Mouse (Mus musculus): ENCODE measurements around the gene Flnb. TPM values are rescaled to one million over a fixed set of nuclear protein-coding genes. Genes with fewer than 3 reads are reported as not detected.

Flnb gene
- polyA plus RNA-seq, 1 experiment from 2014 or later, result 13.1 TPM

DNA sequence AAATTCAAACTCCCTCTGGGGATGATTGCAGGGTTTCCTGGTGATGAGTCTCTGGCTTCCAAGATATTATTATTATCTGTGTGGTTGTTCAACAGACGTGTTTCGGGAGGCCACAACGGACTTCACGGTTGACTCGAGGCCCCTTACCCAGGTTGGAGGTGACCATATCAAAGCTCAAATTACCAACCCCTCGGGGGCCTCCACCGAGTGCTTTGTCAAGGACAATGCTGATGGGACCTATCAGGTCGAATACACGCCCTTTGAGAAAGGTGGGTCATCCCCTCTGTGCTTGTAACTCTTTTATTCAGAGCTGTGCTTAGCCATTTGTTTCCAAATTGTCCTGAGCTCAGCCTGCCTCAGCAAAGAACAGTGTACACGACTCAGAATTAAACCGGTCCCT, 89.3 kb downstream of the Flnb start:
- 84% methylated on average over 11 of the region's 11 CpGs for WGBS (ENCODE audit: insufficient replicate concordance)

GRCm38 (mm10) chr14:7909472-7909871, 91.7 kb downstream of the Flnb start:
- Histone ChIP-seq H3K27ac (ENCODE audit: low read depth, low read length) (no peak overlapping the region), H3K4me3 (ENCODE audit: low read depth, low read length) (no peak overlapping the region), H3K9ac (ENCODE audit: low read depth, low read length) (no peak overlapping the region), H3K27me3 (ENCODE audit: control insufficient read depth, insufficient read depth, low read length) (no peaks in the 10 kb centered on the region), H3K4me1 (ENCODE audit: control insufficient read depth, insufficient read depth, low read length) (no peaks in the 10 kb centered on the region), H3K9me3 (replicated peaks; ENCODE audit: control insufficient read depth, low read length) (no peaks in the 10 kb centered on the region), H3K36me3 (ENCODE audit: control insufficient read depth, insufficient read depth, low read length) (peaks cover 14% of the 10 kb centered on the region; the same call in 1 of the 2 replicates), H3K4me2 (no peak overlapping the region)
- ATAC-seq (replicated peaks; ENCODE audit: insufficient number of reproducible peaks, low FRiP score, low TSS enrichment), result no peak
- WGBS (ENCODE audit: insufficient replicate concordance), result 56% methylated on average over 10 of the region's 10 CpGs

More for the DNA sequence above, 89.3 kb downstream of the Flnb start:
- no peak for ATAC-seq (replicated peaks; ENCODE audit: insufficient number of reproducible peaks, low FRiP score, low TSS enrichment)
- Histone ChIP-seq H3K9me3 (replicated peaks; ENCODE audit: control insufficient read depth, low read length) (no peaks in the 10 kb centered on the region), H3K9ac (ENCODE audit: low read depth, low read length) (no peak overlapping the region), H3K36me3 (ENCODE audit: control insufficient read depth, insufficient read depth, low read length) (peaks cover 11% of the 10 kb centered on the region; the same call in 1 of the 2 replicates), H3K27me3 (ENCODE audit: control insufficient read depth, insufficient read depth, low read length) (no peaks in the 10 kb centered on the region), H3K4me1 (ENCODE audit: control insufficient read depth, insufficient read depth, low read length) (no peaks in the 10 kb centered on the region), H3K4me3 (ENCODE audit: low read depth, low read length) (no peak overlapping the region), H3K4me2 (no peak overlapping the region), H3K27ac (ENCODE audit: low read depth, low read length) (no peak overlapping the region)

DNA sequence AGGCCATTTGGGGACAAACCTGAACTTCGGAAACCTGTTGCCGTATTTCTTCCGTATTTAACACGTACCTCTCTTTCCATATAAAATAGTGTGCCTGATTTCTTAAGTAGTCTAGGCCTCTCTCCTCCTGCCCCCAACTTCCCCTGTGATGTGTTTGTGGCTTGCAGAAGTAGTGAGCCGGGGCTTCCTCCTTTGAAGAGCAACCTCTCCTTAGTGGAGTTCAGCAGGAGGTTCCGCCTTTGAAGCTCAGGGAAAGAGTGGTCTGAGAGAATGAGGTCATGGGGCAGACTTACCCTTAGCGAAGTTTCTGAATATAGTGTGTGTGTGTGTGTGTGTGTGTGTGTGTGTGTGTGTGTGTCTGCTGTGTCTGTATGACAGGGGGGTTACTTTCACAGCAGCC, 96.1 kb downstream of the Flnb start:
- Histone ChIP-seq H3K27me3 (ENCODE audit: control insufficient read depth, insufficient read depth, low read length) (no peaks in the 10 kb centered on the region), H3K4me1 (ENCODE audit: control insufficient read depth, insufficient read depth, low read length) (no peaks in the 10 kb centered on the region), H3K9me3 (replicated peaks; ENCODE audit: control insufficient read depth, low read length) (no peaks in the 10 kb centered on the region), H3K9ac (ENCODE audit: low read depth, low read length) (no peak overlapping the region), H3K27ac (ENCODE audit: low read depth, low read length) (no peak overlapping the region), H3K4me2 (no peak overlapping the region), H3K4me3 (ENCODE audit: low read depth, low read length) (no peak overlapping the region), H3K36me3 (ENCODE audit: control insufficient read depth, insufficient read depth, low read length) (peaks cover 17% of the 10 kb centered on the region)
- 66% methylated on average over 7 of the region's 7 CpGs for WGBS (ENCODE audit: insufficient replicate concordance)
- no peak for ATAC-seq (replicated peaks; ENCODE audit: insufficient number of reproducible peaks, low FRiP score, low TSS enrichment)

DNA sequence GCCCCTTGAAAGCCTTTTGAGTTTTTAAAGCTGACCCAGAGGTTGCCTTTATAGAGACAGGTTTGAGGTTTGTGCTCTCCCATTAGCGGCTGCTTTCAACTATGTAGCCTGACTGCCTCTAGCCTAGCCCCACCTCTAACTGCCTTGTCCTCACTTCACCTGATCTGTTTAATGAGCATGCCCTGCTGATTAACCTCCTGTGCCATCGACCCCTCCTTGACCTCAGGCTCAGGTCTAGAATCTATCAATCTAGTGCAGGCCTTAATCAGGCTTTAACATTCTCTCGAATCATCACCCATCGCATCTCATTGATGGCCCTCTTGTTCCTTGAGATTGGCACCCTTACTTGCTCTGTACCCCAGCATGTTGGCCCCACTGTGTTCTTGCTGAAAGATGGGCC, 96.7 kb downstream of the Flnb start:
- Histone ChIP-seq H3K27me3 (ENCODE audit: control insufficient read depth, insufficient read depth, low read length) (no peaks in the 10 kb centered on the region), H3K4me1 (ENCODE audit: control insufficient read depth, insufficient read depth, low read length) (no peaks in the 10 kb centered on the region), H3K4me2 (no peak overlapping the region), H3K27ac (ENCODE audit: low read depth, low read length) (no peak overlapping the region), H3K9me3 (replicated peaks; ENCODE audit: control insufficient read depth, low read length) (no peaks in the 10 kb centered on the region), H3K36me3 (ENCODE audit: control insufficient read depth, insufficient read depth, low read length) (peaks cover 15% of the 10 kb centered on the region), H3K9ac (ENCODE audit: low read depth, low read length) (no peak overlapping the region), H3K4me3 (ENCODE audit: low read depth, low read length) (no peak overlapping the region)
- ATAC-seq (replicated peaks; ENCODE audit: insufficient number of reproducible peaks, low FRiP score, low TSS enrichment), result no peak
- 79% methylated on average over 4 of the region's 4 CpGs for WGBS (ENCODE audit: insufficient replicate concordance)

- Histone ChIP-seq H3K4me2 (no peak overlapping the region), H3K27me3 (ENCODE audit: control insufficient read depth, insufficient read depth, low read length) (no peaks in the 10 kb centered on the region), H3K4me1 (ENCODE audit: control insufficient read depth, insufficient read depth, low read length) (no peaks in the 10 kb centered on the region), H3K27ac (ENCODE audit: low read depth, low read length) (no peak overlapping the region), H3K36me3 (ENCODE audit: control insufficient read depth, insufficient read depth, low read length) (peaks cover 23% of the 10 kb centered on the region), H3K9me3 (replicated peaks; ENCODE audit: control insufficient read depth, low read length) (no peaks in the 10 kb centered on the region), H3K4me3 (ENCODE audit: low read depth, low read length) (no peak overlapping the region), H3K9ac (ENCODE audit: low read depth, low read length) (no peak overlapping the region)
- 84% methylated on average over 6 of the region's 6 CpGs for WGBS (ENCODE audit: insufficient replicate concordance)
- no peak for ATAC-seq (replicated peaks; ENCODE audit: insufficient number of reproducible peaks, low FRiP score, low TSS enrichment)
Measured at GRCm38 (mm10) chr14:7918150-7918991, 100.6 kb downstream of the Flnb start.

GRCm38 (mm10) chr14:7919309-7919708, 101.6 kb downstream of the Flnb start:
- 81% methylated on average over 5 of the region's 5 CpGs for WGBS (ENCODE audit: insufficient replicate concordance)
- H3K9me3 ChIP-seq (replicated peaks; ENCODE audit: control insufficient read depth, low read length), result no peaks in the 10 kb centered on the region
- H3K36me3 ChIP-seq (ENCODE audit: control insufficient read depth, insufficient read depth, low read length), result peaks cover 27% of the 10 kb centered on the region

GRCm38 (mm10) chr14:7919921-7920320, 102.2 kb downstream of the Flnb start:
- no peak overlapping the region for H3K9ac ChIP-seq (ENCODE audit: low read depth, low read length)
- H3K27me3 ChIP-seq (ENCODE audit: control insufficient read depth, insufficient read depth, low read length), result no peaks in the 10 kb centered on the region
- no peak for ATAC-seq (replicated peaks; ENCODE audit: insufficient number of reproducible peaks, low FRiP score, low TSS enrichment)
- peaks cover 28% of the 10 kb centered on the region for H3K36me3 ChIP-seq (ENCODE audit: control insufficient read depth, insufficient read depth, low read length)
- H3K4me1 ChIP-seq (ENCODE audit: control insufficient read depth, insufficient read depth, low read length), result no peaks in the 10 kb centered on the region
- H3K4me3 ChIP-seq (ENCODE audit: low read depth, low read length), result no peak overlapping the region
- no peak overlapping the region for H3K27ac ChIP-seq (ENCODE audit: low read depth, low read length)
- no peaks in the 10 kb centered on the region for H3K9me3 ChIP-seq (replicated peaks; ENCODE audit: control insufficient read depth, low read length)
- no peak overlapping the region for H3K4me2 ChIP-seq
- WGBS (ENCODE audit: insufficient replicate concordance), result 71% methylated on average over 4 of the region's 4 CpGs

More at GRCm38 (mm10) chr14:7919309-7919708, 101.6 kb downstream of the Flnb start:
- H3K27ac ChIP-seq (ENCODE audit: low read depth, low read length), result no peak overlapping the region
- H3K27me3 ChIP-seq (ENCODE audit: control insufficient read depth, insufficient read depth, low read length), result no peaks in the 10 kb centered on the region
- H3K4me2 ChIP-seq, result no peak overlapping the region
- no peak overlapping the region for H3K9ac ChIP-seq (ENCODE audit: low read depth, low read length)
- ATAC-seq (replicated peaks; ENCODE audit: insufficient number of reproducible peaks, low FRiP score, low TSS enrichment), result no peak
- H3K4me3 ChIP-seq (ENCODE audit: low read depth, low read length), result no peak overlapping the region
- no peaks in the 10 kb centered on the region for H3K4me1 ChIP-seq (ENCODE audit: control insufficient read depth, insufficient read depth, low read length)

GRCm38 (mm10) chr14:7921459-7921858, 103.7 kb downstream of the Flnb start:
- ATAC-seq (replicated peaks; ENCODE audit: insufficient number of reproducible peaks, low FRiP score, low TSS enrichment), result no peak
- Histone ChIP-seq H3K27ac (ENCODE audit: low read depth, low read length) (no peak overlapping the region), H3K27me3 (ENCODE audit: control insufficient read depth, insufficient read depth, low read length) (no peaks in the 10 kb centered on the region), H3K9ac (ENCODE audit: low read depth, low read length) (no peak overlapping the region), H3K4me1 (ENCODE audit: control insufficient read depth, insufficient read depth, low read length) (no peaks in the 10 kb centered on the region), H3K4me3 (ENCODE audit: low read depth, low read length) (no peak overlapping the region), H3K4me2 (no peak overlapping the region), H3K36me3 (ENCODE audit: control insufficient read depth, insufficient read depth, low read length) (peaks cover 30% of the 10 kb centered on the region), H3K9me3 (replicated peaks; ENCODE audit: control insufficient read depth, low read length) (no peaks in the 10 kb centered on the region)
- WGBS (ENCODE audit: insufficient replicate concordance), result 79% methylated on average over 5 of the region's 5 CpGs

DNA sequence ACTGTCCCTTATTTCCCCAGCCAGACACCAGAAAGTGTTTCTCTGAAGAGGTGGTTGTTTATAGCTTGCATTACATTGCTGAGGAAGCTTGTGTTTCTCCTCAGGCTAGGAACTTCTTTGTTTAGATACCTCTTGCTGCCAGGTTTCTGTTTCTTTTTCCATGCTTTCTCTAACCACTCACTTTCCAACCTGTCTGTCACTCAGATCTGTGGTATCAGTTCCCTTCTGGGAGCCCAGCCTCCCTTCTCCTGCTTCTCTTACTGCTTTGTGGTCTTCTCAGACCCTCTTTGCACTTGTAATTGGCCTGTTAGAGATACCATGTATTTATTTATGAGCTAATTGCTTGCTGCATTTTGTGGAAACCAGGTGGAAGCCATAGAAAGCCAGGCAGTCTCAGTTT, 105.9 kb downstream of the Flnb start:
- no peak overlapping the region for H3K4me3 ChIP-seq (ENCODE audit: low read depth, low read length)
- H3K4me1 ChIP-seq (ENCODE audit: control insufficient read depth, insufficient read depth, low read length), result no peaks in the 10 kb centered on the region
- no peak overlapping the region for H3K27ac ChIP-seq (ENCODE audit: low read depth, low read length)
- peaks cover 24% of the 10 kb centered on the region for H3K36me3 ChIP-seq (ENCODE audit: control insufficient read depth, insufficient read depth, low read length)
- no peaks in the 10 kb centered on the region for H3K27me3 ChIP-seq (ENCODE audit: control insufficient read depth, insufficient read depth, low read length)
- no peak overlapping the region for H3K4me2 ChIP-seq
- no peaks in the 10 kb centered on the region for H3K9me3 ChIP-seq (replicated peaks; ENCODE audit: control insufficient read depth, low read length)
- ATAC-seq (replicated peaks; ENCODE audit: insufficient number of reproducible peaks, low FRiP score, low TSS enrichment), result no peak
- no peak overlapping the region for H3K9ac ChIP-seq (ENCODE audit: low read depth, low read length)
